16 mouse cellular contexts compared by ENCODE assay signal in the genomic region with DNA sequence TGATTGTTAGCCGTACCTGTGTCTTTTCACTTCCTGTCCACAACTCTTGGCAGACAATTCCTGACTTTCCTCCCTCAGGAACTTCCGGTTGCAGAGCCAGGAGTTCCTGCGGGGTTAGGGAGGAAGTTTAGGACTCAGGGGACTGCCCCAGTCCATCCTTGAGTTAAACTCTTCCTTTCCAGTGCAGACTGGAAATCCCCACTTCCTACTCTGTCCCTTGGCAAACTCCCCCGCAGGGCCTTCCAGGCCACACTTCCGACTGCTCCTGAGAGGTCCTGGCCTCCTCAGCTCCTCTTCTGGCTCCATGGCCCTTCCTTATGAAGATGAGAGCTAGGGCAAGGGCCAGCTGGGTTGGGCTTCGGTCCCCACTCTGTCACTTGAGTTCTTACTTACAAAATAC.
A peak's percentile ranks its signal among the peaks of the same experiment; 100 is the strongest.
DNase-seq lines count a peak whose midpoint lies in the region; ATAC-seq lines count a peak whose summit lies in the region.
"Had no signal": no experiment of that assay in that cellular context is flagged by ENCODE, and none has a peak within 500 bp of the region (broad histone marks: within the 10 kb centered on the region; RNA-seq: fewer than 3 reads in every experiment).

No protein-coding gene starts in this region.

- no peaks in the 10 kb centered on the region for H3K27me3 ChIP-seq in liver, embryonic 11.5 days (replicated peaks; ENCODE audit: control insufficient read depth, insufficient read depth, low read length)
- H3K27me3 ChIP-seq in liver, embryonic 13.5 days, result 0 out of 2 replicates have a peak, but pooled peaks cover 2% of the 10 kb centered on the region
- H3K27me3 ChIP-seq: embryonic facial prominence, embryonic 15.5 days; heart, embryonic 15.5 days; midbrain, embryonic 13.5 days; neural tube, embryonic 13.5 days had no signal

- no peak overlapping the region for H3K9ac ChIP-seq in liver, embryonic 11.5 days (ENCODE audit: low read depth, low read length)
- no peak overlapping the region for H3K9ac ChIP-seq in liver, embryonic 13.5 days
- H3K9ac ChIP-seq: embryonic facial prominence, embryonic 15.5 days; forebrain, postnatal 0 days; heart, embryonic 15.5 days; midbrain, embryonic 13.5 days; neural tube, embryonic 13.5 days had no signal

- no peak overlapping the region for H3K4me2 ChIP-seq in liver, embryonic 11.5 days
- no peak overlapping the region for H3K4me2 ChIP-seq in liver, embryonic 13.5 days
- H3K4me2 ChIP-seq: embryonic facial prominence, embryonic 15.5 days; heart, embryonic 15.5 days; midbrain, embryonic 13.5 days; neural tube, embryonic 13.5 days had no signal

- no peaks in the 10 kb centered on the region for H3K9me3 ChIP-seq in liver, embryonic 11.5 days (ENCODE audit: control insufficient read depth, low read length)
- H3K9me3 ChIP-seq in liver, embryonic 13.5 days (replicated peaks), result no peaks in the 10 kb centered on the region
- H3K9me3 ChIP-seq: embryonic facial prominence, embryonic 15.5 days; heart, embryonic 15.5 days; midbrain, embryonic 13.5 days; neural tube, embryonic 13.5 days had no signal

- H3K36me3 ChIP-seq in liver, embryonic 11.5 days (ENCODE audit: control insufficient read depth, insufficient read depth, low read length), result no peaks in the 10 kb centered on the region
- H3K36me3 ChIP-seq in liver, embryonic 13.5 days, result no peaks in the 10 kb centered on the region
- H3K36me3 ChIP-seq: embryonic facial prominence, embryonic 15.5 days; heart, embryonic 15.5 days; midbrain, embryonic 13.5 days; neural tube, embryonic 13.5 days had no signal

- no peak for ATAC-seq in liver, embryonic 11.5 days (replicated peaks; ENCODE audit: low FRiP score)
- no peak for ATAC-seq in liver, embryonic 13.5 days (ENCODE audit: low read depth)
- ATAC-seq in cerebellum, adult (ENCODE audit: insufficient number of reproducible peaks, low FRiP score, low TSS enrichment), result no peak
- ATAC-seq: midbrain, embryonic 13.5 days had no signal

- H3K4me3 ChIP-seq in liver, embryonic 11.5 days (ENCODE audit: low read depth, low read length), result no peak overlapping the region
- no peak overlapping the region for H3K4me3 ChIP-seq in liver, embryonic 13.5 days (replicated peaks)
- H3K4me3 ChIP-seq: embryonic facial prominence, embryonic 15.5 days; heart, embryonic 15.5 days; midbrain, embryonic 13.5 days; neural tube, embryonic 13.5 days had no signal

- peaks cover 19% of the 10 kb centered on the region for H3K4me1 ChIP-seq in liver, embryonic 11.5 days (replicated peaks; ENCODE audit: control insufficient read depth, insufficient read depth, low read length)
- peaks cover 64% of the 10 kb centered on the region for H3K4me1 ChIP-seq in liver, embryonic 13.5 days (replicated peaks)

- WGBS in liver, embryonic 11.5 days, result 52% methylated on average over 6 of the region's 6 CpGs
- WGBS in liver, embryonic 13.5 days (ENCODE audit: insufficient replicate concordance), result 48% methylated on average over 6 of the region's 6 CpGs

- intact Hi-C loops in heart, postnatal 36 days (cut with DNase I), result loop anchor here (2.0 kb wide), 1 partner anchor 27 kb away; no protein-coding TSS in a partner anchor

- peak; percentile 34 for DNase-seq in adrenal gland, adult 2 months
- no peak for DNase-seq in adrenal gland, adult 18-20 months (ENCODE audit: low spot score in 2 of 2)
- DNase-seq in liver, embryonic 11.5 days (ENCODE audit: low spot score), result no peak
- no peak for DNase-seq in liver
- DNase-seq in heart, postnatal 36 days, result peak; percentile 18 to 20
- no peak for DNase-seq in liver, embryonic 13.5 days
- no peak for DNase-seq in cerebellum, adult 11 months
- DNase-seq: cerebellum, postnatal 36 days; lung, postnatal 14 days; right cerebral cortex, adult 18-20 months had no signal

- 0 out of 2 replicates have a peak overlapping the region, but pooled peaks have one; percentile 19 for H3K27ac ChIP-seq in liver, embryonic 11.5 days (ENCODE audit: low read depth, low read length)
- H3K27ac ChIP-seq in liver, embryonic 13.5 days, result peak overlapping the region; percentile 64
- H3K27ac ChIP-seq: embryonic facial prominence, embryonic 15.5 days; heart, embryonic 15.5 days; midbrain, embryonic 13.5 days; neural tube, embryonic 13.5 days had no signal

Comparison
In these comparisons a context has a peak if more than half of its experiments do, and no peak if none do; other contexts are left out.
1. DNase-seq: peak in adrenal gland, adult 2 months (single experiment) and heart, postnatal 36 days (2 of 2); none in adrenal gland, adult 18-20 months (0 of 2), liver, embryonic 11.5 days (single experiment), liver (single experiment), liver, embryonic 13.5 days (single experiment) and cerebellum, adult 11 months (single experiment).